Mouse (Mus musculus) Muller cell, postnatal 12 days (primary cell): ENCODE data around the gene Gm13289.
"Not testable (repeated sequence)": the region's sequence is repeated elsewhere in the genome, so short reads cannot be mapped to it uniquely, and the experiment has no call there.

Experiments
- DNase-seq: peaks from one replicate; pipeline ENCODE4 v3.0.0-alpha.2; 2015; ENCODE audit errors: inconsistent ontology term

Gene Gm13289

GRCm38 (mm10) chr4:88776622-88777021, at the start of gene Gm13289:
Gene Gm13289 (plus strand): TSS chr4:88776922.
- not testable (repeated sequence) for DNase-seq

GRCm38 (mm10) chr4:88727324-88727723, 49.4 kb upstream of the Gm13289 start:
- peak; percentile 15 for DNase-seq

GRCm38 (mm10) chr4:88738480-88738879, 38.2 kb upstream of the Gm13289 start:
- peak; percentile 53 for DNase-seq

- no peak for DNase-seq
Observed at GRCm38 (mm10) chr4:88739036-88739435, 37.7 kb upstream of the Gm13289 start.

- DNase-seq: no peak
Observed at GRCm38 (mm10) chr4:88741426-88741825, 35.3 kb upstream of the Gm13289 start.

- DNase-seq: no peak
Observed at GRCm38 (mm10) chr4:88742771-88743371, 33.9 kb upstream of the Gm13289 start.

GRCm38 (mm10) chr4:88744207-88744606, 32.5 kb upstream of the Gm13289 start:
- DNase-seq: no peak

GRCm38 (mm10) chr4:88749926-88750325, 26.8 kb upstream of the Gm13289 start:
- DNase-seq: no peak

GRCm38 (mm10) chr4:88754818-88755340, 21.8 kb upstream of the Gm13289 start, which contains the start of gene Gm13271:
Gene Gm13271 (plus strand): TSS chr4:88754868.
- not testable (repeated sequence) for DNase-seq

GRCm38 (mm10) chr4:88756581-88757513, 19.9 kb upstream of the Gm13289 start:
- peak; percentile 47 for DNase-seq

GRCm38 (mm10) chr4:88757628-88758031, 19.1 kb upstream of the Gm13289 start:
- peak; percentile 91 for DNase-seq

GRCm38 (mm10) chr4:88758751-88759150, 18.0 kb upstream of the Gm13289 start:
- DNase-seq: not testable (repeated sequence)

GRCm38 (mm10) chr4:88759610-88760268, 17.0 kb upstream of the Gm13289 start, which contains the start of gene Gm13283:
Gene Gm13283 (plus strand): TSS chr4:88760119.
- not testable (repeated sequence) for DNase-seq

- peak; percentile 74 for DNase-seq
Observed at GRCm38 (mm10) chr4:88760431-88760830, 16.3 kb upstream of the Gm13289 start.

- DNase-seq: not testable (repeated sequence)
Observed at GRCm38 (mm10) chr4:88761776-88762175, 14.9 kb upstream of the Gm13289 start.

- DNase-seq: not testable (repeated sequence)
Observed at GRCm38 (mm10) chr4:88762341-88762740, 14.4 kb upstream of the Gm13289 start.

- peak; percentile 76 for DNase-seq
Observed at GRCm38 (mm10) chr4:88763384-88764018, 13.2 kb upstream of the Gm13289 start.

GRCm38 (mm10) chr4:88773534-88773933, 3.2 kb upstream of the Gm13289 start, which contains the start of gene Gm13290:
Gene Gm13290 (plus strand): TSS chr4:88773834.
- not testable (repeated sequence) for DNase-seq

GRCm38 (mm10) chr4:88779550-88779949, 2.8 kb downstream of the Gm13289 start, which contains the start of gene Gm13272:
Gene Gm13272 (plus strand): TSS chr4:88779850.
- DNase-seq: not testable (repeated sequence)

- not testable (repeated sequence) for DNase-seq
Observed at GRCm38 (mm10) chr4:88780320-88780719, 3.6 kb downstream of the Gm13289 start.

- DNase-seq: not testable (repeated sequence)
Observed at GRCm38 (mm10) chr4:88781831-88782230, 5.1 kb downstream of the Gm13289 start, which contains the start of gene Ifnz. Gene Ifnz (plus strand): TSS chr4:88782131.
